Mouse (Mus musculus): ENCODE measurements at regions not wholly inside any gene's neighbourhood (a gene's known extent, or its start where the extent isn't known, plus 50 kb on each side); places are given as distances from the start of the nearest gene placed in this dataset.

- in situ Hi-C loops (cut with MboI; ENCODE audit: low sequenced_read_pairs): no loop called here
Observed at GRCm38 (mm10) chr8:34573007-34573881, 461.7 kb upstream of the Gm10131 start.

- in situ Hi-C loops (cut with MboI; ENCODE audit: low sequenced_read_pairs): no loop called here
Observed at GRCm38 (mm10) chr8:34571736-34572135, 460.2 kb upstream of the Gm10131 start.

GRCm38 (mm10) chr8:34562278-34562677, 450.7 kb upstream of the Gm10131 start:
- in situ Hi-C loops (cut with MboI; ENCODE audit: low sequenced_read_pairs): no loop called here

GRCm38 (mm10) chr8:34549786-34550185, 438.2 kb upstream of the Gm10131 start:
- in situ Hi-C loops (cut with MboI; ENCODE audit: low sequenced_read_pairs): no loop called here

DNA sequence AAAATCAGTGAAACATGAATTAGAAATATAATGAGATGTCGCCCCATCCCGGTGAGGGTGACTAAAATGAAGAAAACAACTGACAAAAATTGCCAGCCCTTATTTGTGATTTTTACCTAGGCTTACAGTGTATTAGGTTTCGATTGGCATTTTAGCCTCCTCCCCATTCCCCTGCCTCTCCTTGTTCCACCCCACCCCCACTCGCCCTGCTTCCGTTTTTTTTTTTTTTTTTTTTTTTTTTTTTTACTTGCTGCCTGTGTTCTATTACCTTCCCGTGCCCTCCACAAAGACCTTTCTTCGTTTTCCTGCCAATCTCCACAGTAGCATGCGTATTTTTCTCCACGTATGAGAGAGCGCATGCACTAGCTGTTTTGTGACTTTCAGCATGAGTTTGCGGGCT, 435.3 kb upstream of the Gm10131 start:
- in situ Hi-C loops (cut with MboI; ENCODE audit: low sequenced_read_pairs): no loop called here

- in situ Hi-C loops (cut with MboI; ENCODE audit: low sequenced_read_pairs): no loop called here
Observed at GRCm38 (mm10) chr8:34542361-34543038, 431.0 kb upstream of the Gm10131 start.

GRCm38 (mm10) chr8:34539232-34539631, 427.7 kb upstream of the Gm10131 start:
- in situ Hi-C loops (cut with MboI; ENCODE audit: low sequenced_read_pairs): no loop called here

GRCm38 (mm10) chr8:34535434-34535833, 423.9 kb upstream of the Gm10131 start:
- in situ Hi-C loops (cut with MboI; ENCODE audit: low sequenced_read_pairs): no loop called here

GRCm38 (mm10) chr8:34533421-34533820, 421.9 kb upstream of the Gm10131 start:
- in situ Hi-C loops (cut with MboI; ENCODE audit: low sequenced_read_pairs): no loop called here

- in situ Hi-C loops (cut with MboI; ENCODE audit: low sequenced_read_pairs): no loop called here
Observed at GRCm38 (mm10) chr8:34530896-34531679, 419.6 kb upstream of the Gm10131 start.

DNA sequence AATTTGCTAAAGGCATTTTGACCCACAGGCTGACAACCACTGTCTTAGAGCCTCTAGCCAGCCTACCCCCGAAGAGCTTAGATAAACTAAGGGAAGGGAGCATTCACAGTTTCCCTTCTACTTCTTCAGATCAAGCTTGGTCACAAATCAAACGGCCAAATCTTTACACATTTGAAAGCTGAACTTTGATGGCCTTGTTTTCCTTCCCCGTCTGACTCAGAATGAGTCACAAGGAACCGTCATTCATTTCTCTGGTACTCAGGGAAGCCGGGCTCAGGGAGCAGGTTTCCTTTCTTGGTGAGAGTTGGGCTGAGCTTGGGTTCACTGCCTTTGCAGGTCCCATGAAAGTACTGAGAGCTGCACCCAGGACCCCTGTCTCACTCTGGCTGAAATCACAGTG, 418.5 kb upstream of the Gm10131 start:
- in situ Hi-C loops (cut with MboI; ENCODE audit: low sequenced_read_pairs): no loop called here

DNA sequence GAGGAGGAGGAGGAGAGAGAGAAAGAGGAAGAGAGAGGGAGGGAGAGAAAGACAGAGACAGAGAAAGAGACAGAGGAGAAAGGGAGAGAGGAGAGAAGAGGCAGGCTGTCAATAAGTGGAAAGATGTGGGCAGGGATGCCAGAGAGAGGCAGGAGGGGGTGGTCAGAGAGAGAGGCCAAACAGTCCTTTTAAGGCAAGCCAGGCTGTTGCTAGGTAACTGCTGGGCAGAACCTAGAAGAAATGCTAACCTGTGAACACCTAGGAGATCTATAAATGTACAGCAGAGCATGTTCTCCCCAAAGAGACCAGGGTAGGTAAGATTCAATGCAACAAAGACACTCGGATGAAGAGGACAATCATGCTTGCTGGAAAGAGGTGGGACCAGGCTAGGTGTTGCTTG, 417.9 kb upstream of the Gm10131 start:
- in situ Hi-C loops (cut with MboI; ENCODE audit: low sequenced_read_pairs): no loop called here

- in situ Hi-C loops (cut with MboI; ENCODE audit: low sequenced_read_pairs): no loop called here
Observed at GRCm38 (mm10) chr8:34528213-34528612, 416.7 kb upstream of the Gm10131 start.

GRCm38 (mm10) chr8:34525231-34525630, 413.7 kb upstream of the Gm10131 start:
- in situ Hi-C loops (cut with MboI; ENCODE audit: low sequenced_read_pairs): no loop called here

- in situ Hi-C loops (cut with MboI; ENCODE audit: low sequenced_read_pairs): no loop called here
Observed at GRCm38 (mm10) chr8:34523849-34524248, 412.3 kb upstream of the Gm10131 start.

GRCm38 (mm10) chr8:34521316-34521715, 409.8 kb upstream of the Gm10131 start:
- in situ Hi-C loops (cut with MboI; ENCODE audit: low sequenced_read_pairs): no loop called here

- in situ Hi-C loops (cut with MboI; ENCODE audit: low sequenced_read_pairs): no loop called here
Observed at GRCm38 (mm10) chr8:34520664-34521063, 409.1 kb upstream of the Gm10131 start.

- in situ Hi-C loops (cut with MboI; ENCODE audit: low sequenced_read_pairs): no loop called here
Observed at GRCm38 (mm10) chr8:34513459-34514090, 402.0 kb upstream of the Gm10131 start.

- in situ Hi-C loops (cut with MboI; ENCODE audit: low sequenced_read_pairs): no loop called here
Observed at GRCm38 (mm10) chr8:34505829-34506555, 394.5 kb upstream of the Gm10131 start.

DNA sequence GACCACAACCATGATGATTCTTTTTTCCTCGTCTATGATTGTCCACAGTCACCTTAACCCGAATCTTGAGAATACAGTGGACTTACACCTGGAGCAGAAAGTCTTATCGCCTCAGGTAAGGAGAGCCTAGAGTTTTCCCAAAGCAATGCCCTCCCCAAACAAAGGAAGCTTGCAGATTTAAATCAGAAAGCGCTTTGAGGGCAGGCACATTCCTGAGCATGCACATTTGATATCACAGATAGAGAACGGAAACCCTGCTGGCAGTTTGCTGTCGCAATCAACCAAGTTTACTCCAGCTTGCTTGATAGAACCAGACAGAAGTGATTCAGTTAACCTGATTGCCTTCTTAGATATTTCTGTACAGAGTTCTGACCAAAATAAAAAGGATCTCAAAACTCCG, 393.6 kb upstream of the Gm10131 start:
- in situ Hi-C loops (cut with MboI; ENCODE audit: low sequenced_read_pairs): no loop called here
